Mouse (Mus musculus): Measurements from ENCODE around the gene Fam71e1. TPM values are rescaled to one million over a fixed set of nuclear protein-coding genes. Genes with fewer than 3 reads are reported as not detected.

Fam71e1 gene
- polyA plus RNA-seq, 1 experiment from 2014 or later = 36.6 TPM

GRCm38 (mm10) chr7:44475046-44475614, 21.3 kb upstream of the Fam71e1 start:
- Histone ChIP-seq H3K9me3 (no peaks in the 10 kb centered on the region), H3K9ac (no peak overlapping the region), H3K4me1 (peaks cover 23% of the 10 kb centered on the region), H3K36me3 (replicated peaks) (no peaks in the 10 kb centered on the region), H3K4me2 (no peak overlapping the region), H3K27me3 (replicated peaks) (peaks cover 8% of the 10 kb centered on the region; the same call in 1 of the 2 replicates), H3K27ac (peak overlapping the region; percentile 58; the same call in 1 of the 2 replicates), H3K4me3 (no peak overlapping the region)
- WGBS = 33% methylated on average over 5 of the region's 5 CpGs
- ATAC-seq (replicated peaks) = no peak

GRCm38 (mm10) chr7:44482836-44483435, 13.4 kb upstream of the Fam71e1 start:
- Histone ChIP-seq H3K9me3 (no peaks in the 10 kb centered on the region), H3K9ac (no peak overlapping the region), H3K4me3 (no peak overlapping the region), H3K27ac (no peak overlapping the region), H3K4me1 (no peaks in the 10 kb centered on the region), H3K4me2 (no peak overlapping the region), H3K27me3 (replicated peaks) (peaks cover 15% of the 10 kb centered on the region), H3K36me3 (replicated peaks) (no peaks in the 10 kb centered on the region)
- no peak for ATAC-seq (replicated peaks)
- 72% methylated on average over 3 of the region's 3 CpGs for WGBS

- H3K9me3 ChIP-seq = no peaks in the 10 kb centered on the region
Observed at GRCm38 (mm10) chr7:44484109-44484508, 12.3 kb upstream of the Fam71e1 start.

GRCm38 (mm10) chr7:44484841-44485571, 11.4 kb upstream of the Fam71e1 start:
- Histone ChIP-seq H3K27me3 (replicated peaks) (peaks cover 7% of the 10 kb centered on the region), H3K9ac (no peak overlapping the region)
- 33% methylated on average over 5 of the region's 5 CpGs for WGBS

More at GRCm38 (mm10) chr7:44484109-44484508, 12.3 kb upstream of the Fam71e1 start:
- ATAC-seq (replicated peaks) = no peak
- peaks cover 12% of the 10 kb centered on the region for H3K27me3 ChIP-seq (replicated peaks)
- no peaks in the 10 kb centered on the region for H3K4me1 ChIP-seq
- H3K4me3 ChIP-seq = no peak overlapping the region
- H3K36me3 ChIP-seq (replicated peaks) = no peaks in the 10 kb centered on the region
- no peak overlapping the region for H3K9ac ChIP-seq
- no peak overlapping the region for H3K27ac ChIP-seq
- no peak overlapping the region for H3K4me2 ChIP-seq
- WGBS = 100% methylated on average over 1 of the region's 1 CpGs

GRCm38 (mm10) chr7:44485572-44486195, 10.7 kb upstream of the Fam71e1 start:
- H3K27ac ChIP-seq = no peak overlapping the region
- ATAC-seq (replicated peaks) = 0 out of 2 replicates have a peak, but pooled peaks have one; percentile 38
- H3K4me1 ChIP-seq = no peaks in the 10 kb centered on the region
- 71% methylated on average over 7 of the region's 7 CpGs for WGBS
- no peak overlapping the region for H3K4me3 ChIP-seq
- H3K36me3 ChIP-seq (replicated peaks) = peaks cover 10% of the 10 kb centered on the region; the same call in 1 of the 2 replicates
- H3K9ac ChIP-seq = no peak overlapping the region
- no peak overlapping the region for H3K4me2 ChIP-seq
- peaks cover 5% of the 10 kb centered on the region for H3K27me3 ChIP-seq (replicated peaks)
- H3K9me3 ChIP-seq = no peaks in the 10 kb centered on the region

More at GRCm38 (mm10) chr7:44484841-44485571, 11.4 kb upstream of the Fam71e1 start:
- Histone ChIP-seq H3K36me3 (replicated peaks) (peaks cover 3% of the 10 kb centered on the region; the same call in 1 of the 2 replicates), H3K4me3 (no peak overlapping the region), H3K4me1 (no peaks in the 10 kb centered on the region), H3K4me2 (no peak overlapping the region), H3K27ac (no peak overlapping the region; the same call in 1 of the 2 replicates), H3K9me3 (no peaks in the 10 kb centered on the region)
- ATAC-seq (replicated peaks) = peak; percentile 77

GRCm38 (mm10) chr7:44486927-44487575, 9.3 kb upstream of the Fam71e1 start:
- H3K4me2 ChIP-seq = no peak overlapping the region
- no peak for ATAC-seq (replicated peaks)
- no peaks in the 10 kb centered on the region for H3K9me3 ChIP-seq
- peaks cover 19% of the 10 kb centered on the region for H3K36me3 ChIP-seq (replicated peaks)
- 55% methylated on average over 13 of the region's 13 CpGs for WGBS
- H3K27ac ChIP-seq = no peak overlapping the region
- no peak overlapping the region for H3K9ac ChIP-seq
- H3K4me3 ChIP-seq = no peak overlapping the region
- peaks cover 5% of the 10 kb centered on the region for H3K27me3 ChIP-seq (replicated peaks)
- no peaks in the 10 kb centered on the region for H3K4me1 ChIP-seq

- no peak overlapping the region for H3K27ac ChIP-seq
- peaks cover 28% of the 10 kb centered on the region for H3K36me3 ChIP-seq (replicated peaks)
- 86% methylated on average over 7 of the region's 7 CpGs for WGBS
- no peaks in the 10 kb centered on the region for H3K4me1 ChIP-seq
- H3K9ac ChIP-seq = no peak overlapping the region
- no peak overlapping the region for H3K4me2 ChIP-seq
- H3K27me3 ChIP-seq (replicated peaks) = no peaks in the 10 kb centered on the region
- H3K4me3 ChIP-seq = no peak overlapping the region
- no peaks in the 10 kb centered on the region for H3K9me3 ChIP-seq
- no peak for ATAC-seq (replicated peaks)
Observed at GRCm38 (mm10) chr7:44487936-44488335, 8.4 kb upstream of the Fam71e1 start.

GRCm38 (mm10) chr7:44488545-44488944, 7.8 kb upstream of the Fam71e1 start:
- H3K27ac ChIP-seq = no peak overlapping the region
- H3K36me3 ChIP-seq (replicated peaks) = peaks cover 29% of the 10 kb centered on the region
- H3K4me2 ChIP-seq = no peak overlapping the region
- H3K4me3 ChIP-seq = no peak overlapping the region
- H3K9ac ChIP-seq = no peak overlapping the region
- H3K9me3 ChIP-seq = no peaks in the 10 kb centered on the region
- ATAC-seq (replicated peaks) = no peak
- no peaks in the 10 kb centered on the region for H3K27me3 ChIP-seq (replicated peaks)
- 0 out of 2 replicates have a peak, but pooled peaks cover 3% of the 10 kb centered on the region for H3K4me1 ChIP-seq
- 89% methylated on average over 8 of the region's 8 CpGs for WGBS

GRCm38 (mm10) chr7:44490281-44490680, 6.1 kb upstream of the Fam71e1 start:
- no peaks in the 10 kb centered on the region for H3K9me3 ChIP-seq
- no peak for ATAC-seq (replicated peaks)
- no peak overlapping the region for H3K4me3 ChIP-seq
- WGBS = 85% methylated on average over 4 of the region's 4 CpGs
- H3K4me1 ChIP-seq = peaks cover 14% of the 10 kb centered on the region
- peaks cover 29% of the 10 kb centered on the region for H3K36me3 ChIP-seq (replicated peaks)
- H3K4me2 ChIP-seq = no peak overlapping the region
- no peaks in the 10 kb centered on the region for H3K27me3 ChIP-seq (replicated peaks)
- no peak overlapping the region for H3K27ac ChIP-seq
- no peak overlapping the region for H3K9ac ChIP-seq

GRCm38 (mm10) chr7:44491391-44491790, 5.0 kb upstream of the Fam71e1 start:
- no peak overlapping the region for H3K4me2 ChIP-seq
- peaks cover 20% of the 10 kb centered on the region for H3K4me1 ChIP-seq
- no peaks in the 10 kb centered on the region for H3K9me3 ChIP-seq
- no peak overlapping the region for H3K4me3 ChIP-seq
- H3K27me3 ChIP-seq (replicated peaks) = no peaks in the 10 kb centered on the region
- ATAC-seq (replicated peaks) = no peak
- H3K9ac ChIP-seq = no peak overlapping the region
- 100% methylated on average over 5 of the region's 5 CpGs for WGBS
- H3K27ac ChIP-seq = no peak overlapping the region
- H3K36me3 ChIP-seq (replicated peaks) = peaks cover 29% of the 10 kb centered on the region

- Histone ChIP-seq H3K4me1 (peaks cover 23% of the 10 kb centered on the region), H3K27ac (no peak overlapping the region), H3K4me3 (no peak overlapping the region), H3K4me2 (no peak overlapping the region), H3K9me3 (no peaks in the 10 kb centered on the region), H3K27me3 (replicated peaks) (no peaks in the 10 kb centered on the region), H3K9ac (no peak overlapping the region), H3K36me3 (replicated peaks) (peaks cover 29% of the 10 kb centered on the region)
- ATAC-seq (replicated peaks) = no peak
- 94% methylated on average over 21 of the region's 21 CpGs for WGBS
Observed at GRCm38 (mm10) chr7:44492166-44492826, 4.1 kb upstream of the Fam71e1 start.
